Mouse (Mus musculus): ENCODE results near the gene BC016579. TPM values are rescaled to one million over a fixed set of nuclear protein-coding genes. Genes with fewer than 3 reads are reported as not detected.

BC016579 gene
- polyA plus RNA-seq (2014; fragmentation: Nextera tagmentation; extraction: Ambion mirVana), result 0.15 and 0.18 TPM in 2 replicates

GRCm38 (mm10) chr16:45653934-45654332, at the start of gene BC016579:
Gene BC016579 (minus strand): TSS chr16:45654068.
- peak within 1 kb of the TSS; percentile 60 for H3K4me2 ChIP-seq (ENCODE audit: low read depth, low read length)
- 3% methylated on average over 20 of the region's 20 CpGs for WGBS

GRCm38 (mm10) chr16:45699301-45699700, 45.4 kb upstream of the BC016579 start:
- no peak overlapping the region for H3K4me2 ChIP-seq (ENCODE audit: low read depth, low read length)
- no peaks in the 10 kb centered on the region for H3K36me3 ChIP-seq (replicated peaks; ENCODE audit: control insufficient read depth, insufficient read depth, low read depth, low read length)
- no peaks in the 10 kb centered on the region for H3K27me3 ChIP-seq (ENCODE audit: control insufficient read depth, insufficient read depth, low read length)
- no peak for DNase-seq (ENCODE audit: low spot score)
- H3K4me3 ChIP-seq (ENCODE audit: low read depth, low read length), result no peak overlapping the region
- no peak overlapping the region for H3K27ac ChIP-seq (replicated peaks; ENCODE audit: low read depth, low read length)
- WGBS, result 73% methylated on average over 5 of the region's 5 CpGs
- ATAC-seq (replicated peaks; ENCODE audit: insufficient number of reproducible peaks, low FRiP score, low TSS enrichment, low read depth), result no peak
- no peak overlapping the region for H3K9ac ChIP-seq (replicated peaks; ENCODE audit: low read length)
- no peaks in the 10 kb centered on the region for H3K9me3 ChIP-seq (replicated peaks; ENCODE audit: control insufficient read depth, low read length)
- H3K4me1 ChIP-seq (ENCODE audit: control insufficient read depth, insufficient read depth, low read length), result no peaks in the 10 kb centered on the region

More at GRCm38 (mm10) chr16:45653934-45654332, at the start of gene BC016579:
- Histone ChIP-seq H3K9ac (replicated peaks; ENCODE audit: low read length) (no peak within 1 kb of the TSS), H3K4me3 (ENCODE audit: low read depth, low read length) (peak within 1 kb of the TSS; percentile 22; the same call in 1 of the 2 replicates), H3K27me3 (ENCODE audit: control insufficient read depth, insufficient read depth, low read length) (0 out of 2 replicates have a peak, but pooled peaks cover 2% of the 10 kb centered on the region), H3K9me3 (replicated peaks; ENCODE audit: control insufficient read depth, low read length) (no peaks in the 10 kb centered on the region), H3K4me1 (ENCODE audit: control insufficient read depth, insufficient read depth, low read length) (no peaks in the 10 kb centered on the region), H3K27ac (replicated peaks; ENCODE audit: low read depth, low read length) (no peak within 1 kb of the TSS), H3K36me3 (replicated peaks; ENCODE audit: control insufficient read depth, insufficient read depth, low read depth, low read length) (no peaks in the 10 kb centered on the region)
- ATAC-seq (replicated peaks; ENCODE audit: insufficient number of reproducible peaks, low FRiP score, low TSS enrichment, low read depth), result no peak
- DNase-seq (ENCODE audit: low spot score), result no peak

- Histone ChIP-seq H3K4me1 (ENCODE audit: control insufficient read depth, insufficient read depth, low read length) (no peaks in the 10 kb centered on the region), H3K4me2 (ENCODE audit: low read depth, low read length) (no peak overlapping the region), H3K27me3 (ENCODE audit: control insufficient read depth, insufficient read depth, low read length) (no peaks in the 10 kb centered on the region), H3K9ac (replicated peaks; ENCODE audit: low read length) (no peak overlapping the region), H3K4me3 (ENCODE audit: low read depth, low read length) (no peak overlapping the region), H3K27ac (replicated peaks; ENCODE audit: low read depth, low read length) (no peak overlapping the region), H3K9me3 (replicated peaks; ENCODE audit: control insufficient read depth, low read length) (no peaks in the 10 kb centered on the region), H3K36me3 (replicated peaks; ENCODE audit: control insufficient read depth, insufficient read depth, low read depth, low read length) (no peaks in the 10 kb centered on the region)
- ATAC-seq (replicated peaks; ENCODE audit: insufficient number of reproducible peaks, low FRiP score, low TSS enrichment, low read depth) (no peak), DNase-seq (ENCODE audit: low spot score) (no peak)
- WGBS, result 81% methylated on average over 6 of the region's 6 CpGs
These were observed 44.1 kb upstream of the BC016579 start for GRCm38 (mm10) chr16:45697996-45698395.

DNA sequence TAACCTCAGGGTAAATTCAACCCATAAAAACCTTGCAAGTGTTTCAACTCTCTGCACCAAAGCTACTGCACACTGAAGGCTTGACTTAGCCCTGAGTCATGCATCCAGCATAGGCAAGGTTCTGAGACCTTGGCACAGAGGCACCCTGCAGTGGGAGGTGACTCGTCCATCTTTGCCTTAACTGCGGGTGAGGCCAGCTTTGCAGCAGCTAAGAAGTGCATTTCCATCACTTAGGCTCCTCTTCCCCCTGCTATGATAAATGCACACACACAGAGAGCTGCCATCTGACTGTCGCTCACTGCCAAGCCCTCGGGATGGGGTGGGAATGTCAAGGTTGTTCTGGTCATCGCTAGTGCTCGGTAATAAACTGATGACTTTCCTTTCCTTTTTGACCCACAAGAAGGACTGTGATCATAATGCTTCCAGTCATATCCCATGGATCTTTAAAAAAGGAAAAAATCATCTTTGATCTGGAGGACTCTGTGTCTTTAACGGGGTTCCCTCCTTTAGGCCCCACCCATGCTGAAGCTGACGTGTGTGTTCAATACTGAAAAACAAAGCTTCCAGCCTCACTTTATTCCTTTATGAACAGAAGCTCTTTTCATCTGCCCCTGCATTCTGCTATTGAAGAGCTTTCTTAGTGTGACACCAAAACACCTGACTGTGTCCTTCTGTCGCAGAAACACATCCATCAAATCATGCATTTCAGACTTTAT, 41.7 kb upstream of the BC016579 start:
- Histone ChIP-seq H3K4me1 (ENCODE audit: control insufficient read depth, insufficient read depth, low read length) (no peaks in the 10 kb centered on the region), H3K4me2 (ENCODE audit: low read depth, low read length) (no peak overlapping the region)
- 75% methylated on average over 9 of the region's 9 CpGs for WGBS

GRCm38 (mm10) chr16:45693558-45693957, 39.7 kb upstream of the BC016579 start, which contains the start of gene Tmprss7:
Gene Tmprss7 (minus strand): TSS chr16:45693658.
- WGBS, result 74% methylated on average over 10 of the region's 10 CpGs

More for the DNA sequence above, 41.7 kb upstream of the BC016579 start:
- DNase-seq (ENCODE audit: low spot score) (no peak), ATAC-seq (replicated peaks; ENCODE audit: insufficient number of reproducible peaks, low FRiP score, low TSS enrichment, low read depth) (no peak)
- Histone ChIP-seq H3K27me3 (ENCODE audit: control insufficient read depth, insufficient read depth, low read length) (no peaks in the 10 kb centered on the region), H3K36me3 (replicated peaks; ENCODE audit: control insufficient read depth, insufficient read depth, low read depth, low read length) (no peaks in the 10 kb centered on the region), H3K4me3 (ENCODE audit: low read depth, low read length) (no peak overlapping the region), H3K9ac (replicated peaks; ENCODE audit: low read length) (no peak overlapping the region), H3K9me3 (replicated peaks; ENCODE audit: control insufficient read depth, low read length) (no peaks in the 10 kb centered on the region), H3K27ac (replicated peaks; ENCODE audit: low read depth, low read length) (no peak overlapping the region)

GRCm38 (mm10) chr16:45692851-45693250, 39.0 kb upstream of the BC016579 start:
- Histone ChIP-seq H3K4me1 (ENCODE audit: control insufficient read depth, insufficient read depth, low read length) (no peaks in the 10 kb centered on the region; the same call in 1 of the 2 replicates), H3K4me3 (ENCODE audit: low read depth, low read length) (no peak overlapping the region), H3K27me3 (ENCODE audit: control insufficient read depth, insufficient read depth, low read length) (no peaks in the 10 kb centered on the region), H3K9ac (replicated peaks; ENCODE audit: low read length) (no peak overlapping the region), H3K9me3 (replicated peaks; ENCODE audit: control insufficient read depth, low read length) (no peaks in the 10 kb centered on the region), H3K4me2 (ENCODE audit: low read depth, low read length) (no peak overlapping the region), H3K36me3 (replicated peaks; ENCODE audit: control insufficient read depth, insufficient read depth, low read depth, low read length) (no peaks in the 10 kb centered on the region), H3K27ac (replicated peaks; ENCODE audit: low read depth, low read length) (no peak overlapping the region)
- DNase-seq (ENCODE audit: low spot score) (no peak), ATAC-seq (replicated peaks; ENCODE audit: insufficient number of reproducible peaks, low FRiP score, low TSS enrichment, low read depth) (no peak)
- 69% methylated on average over 3 of the region's 3 CpGs for WGBS

More at GRCm38 (mm10) chr16:45693558-45693957, 39.7 kb upstream of the BC016579 start, which contains the start of gene Tmprss7:
- Histone ChIP-seq H3K4me1 (ENCODE audit: control insufficient read depth, insufficient read depth, low read length) (no peaks in the 10 kb centered on the region; the same call in 1 of the 2 replicates), H3K9me3 (replicated peaks; ENCODE audit: control insufficient read depth, low read length) (no peaks in the 10 kb centered on the region), H3K27me3 (ENCODE audit: control insufficient read depth, insufficient read depth, low read length) (no peaks in the 10 kb centered on the region), H3K4me3 (ENCODE audit: low read depth, low read length) (no peak within 1 kb of the TSS), H3K4me2 (ENCODE audit: low read depth, low read length) (no peak within 1 kb of the TSS), H3K27ac (replicated peaks; ENCODE audit: low read depth, low read length) (no peak within 1 kb of the TSS), H3K9ac (replicated peaks; ENCODE audit: low read length) (no peak within 1 kb of the TSS), H3K36me3 (replicated peaks; ENCODE audit: control insufficient read depth, insufficient read depth, low read depth, low read length) (no peaks in the 10 kb centered on the region)
- no peak for DNase-seq (ENCODE audit: low spot score)
- no peak for ATAC-seq (replicated peaks; ENCODE audit: insufficient number of reproducible peaks, low FRiP score, low TSS enrichment, low read depth)

- DNase-seq (ENCODE audit: low spot score) (peak; percentile 16), ATAC-seq (replicated peaks; ENCODE audit: insufficient number of reproducible peaks, low FRiP score, low TSS enrichment, low read depth) (no peak)
- H3K9me3 ChIP-seq (replicated peaks; ENCODE audit: control insufficient read depth, low read length), result no peaks in the 10 kb centered on the region
- no peak overlapping the region for H3K9ac ChIP-seq (replicated peaks; ENCODE audit: low read length)
- no peaks in the 10 kb centered on the region for H3K36me3 ChIP-seq (replicated peaks; ENCODE audit: control insufficient read depth, insufficient read depth, low read depth, low read length)
- H3K27ac ChIP-seq (replicated peaks; ENCODE audit: low read depth, low read length), result no peak overlapping the region
- 37% methylated on average over 4 of the region's 4 CpGs for whole genome bisulfite sequencing
- no peaks in the 10 kb centered on the region; the same call in 1 of the 2 replicates for H3K4me1 ChIP-seq (ENCODE audit: control insufficient read depth, insufficient read depth, low read length)
- no peak overlapping the region for H3K4me3 ChIP-seq (ENCODE audit: low read depth, low read length)
- H3K27me3 ChIP-seq (ENCODE audit: control insufficient read depth, insufficient read depth, low read length), result no peaks in the 10 kb centered on the region
- no peak overlapping the region for H3K4me2 ChIP-seq (ENCODE audit: low read depth, low read length)
These were observed 36.3 kb upstream of the BC016579 start for GRCm38 (mm10) chr16:45690178-45690577.

GRCm38 (mm10) chr16:45686833-45687232, 33.0 kb upstream of the BC016579 start:
- DNase-seq (ENCODE audit: low spot score), result no peak
- Histone ChIP-seq H3K9ac (replicated peaks; ENCODE audit: low read length) (no peak overlapping the region), H3K4me3 (ENCODE audit: low read depth, low read length) (no peak overlapping the region), H3K36me3 (replicated peaks; ENCODE audit: control insufficient read depth, insufficient read depth, low read depth, low read length) (no peaks in the 10 kb centered on the region), H3K4me2 (ENCODE audit: low read depth, low read length) (no peak overlapping the region), H3K4me1 (ENCODE audit: control insufficient read depth, insufficient read depth, low read length) (no peaks in the 10 kb centered on the region; the same call in 1 of the 2 replicates), H3K27ac (replicated peaks; ENCODE audit: low read depth, low read length) (no peak overlapping the region), H3K9me3 (replicated peaks; ENCODE audit: control insufficient read depth, low read length) (no peaks in the 10 kb centered on the region), H3K27me3 (ENCODE audit: control insufficient read depth, insufficient read depth, low read length) (no peaks in the 10 kb centered on the region)
- ATAC-seq (replicated peaks; ENCODE audit: insufficient number of reproducible peaks, low FRiP score, low TSS enrichment, low read depth), result no peak
- WGBS, result 83% methylated on average over 3 of the region's 3 CpGs

All from embryonic facial prominence, embryonic 11.5 days (tissue).